1 mouse cellular context compared by ENCODE assay signal in the genomic region with DNA sequence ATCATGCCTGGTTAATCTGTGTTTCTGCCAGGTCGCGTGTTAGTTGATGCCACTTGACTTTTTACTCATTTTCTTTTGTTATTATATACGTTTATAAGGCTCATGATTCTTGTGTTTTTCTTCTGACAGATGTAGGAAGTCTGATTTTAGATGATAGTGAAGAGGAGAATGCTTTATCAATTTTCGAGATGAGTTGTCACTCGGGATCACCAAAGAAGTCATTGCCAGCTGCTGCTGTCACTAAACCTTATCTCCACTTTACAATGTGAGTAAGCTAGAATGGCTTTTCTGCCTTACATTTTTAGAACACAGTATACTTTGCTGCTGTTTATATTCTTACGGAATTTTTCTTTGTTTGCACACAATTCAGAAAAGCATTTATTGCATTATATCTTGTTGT.
TF ChIP-seq lines count a peak whose summit lies in the region.

No protein-coding gene starts in this region.

TF ChIP-seq in MEL, 35 proteins besides CTCF, POLR2A, EP300 and RAD21 (continued from another document):
- TF ChIP-seq ZKSCAN1 (IDR thresholded peaks at IDR 0.05; ENCODE audit: low read depth, low read length): no peak
- peak; percentile 89 for TF ChIP-seq GATA1 (IDR thresholded peaks at IDR 0.05; ENCODE audit: low read depth, low read length)
- TF ChIP-seq KAT2A (conservative IDR thresholded peaks at IDR 0.05; ENCODE audit: low read depth, low read length): no peak
- TF ChIP-seq BHLHE40 (IDR thresholded peaks at IDR 0.05; ENCODE audit: borderline replicate concordance, low read depth, low read length): no peak
- TF ChIP-seq ZC3H11A (IDR thresholded peaks at IDR 0.05; ENCODE audit: low read depth, low read length): no peak
- no peak for TF ChIP-seq NELFE (IDR thresholded peaks at IDR 0.05; ENCODE audit: low read depth, low read length)
